Mouse (Mus musculus): ENCODE results near the gene Ndufa5. TPM values are rescaled to one million over a fixed set of nuclear protein-coding genes. Genes with fewer than 3 reads are reported as not detected.

Gene Ndufa5
- polyA plus RNA-seq, 1 experiment from 2014 or later = 300 TPM

GRCm38 (mm10) chr6:24528064-24528243 lies 141 bp upstream of the Ndufa5 start, which contains the start of gene Asb15:
Asb15 (plus strand) TSS chr6:24528144.
- TF ChIP-seq CTCF (IDR thresholded peaks at IDR 0.05; ENCODE audit: low read depth) = no peak
- 46% methylated on average over 2 of the region's 2 CpGs for WGBS
- H3K4me2 ChIP-seq = peak within 1 kb of the TSS; percentile 75
- H3K9ac ChIP-seq = peak within 1 kb of the TSS; percentile 56
- DNase-seq (no peak), ATAC-seq (ENCODE audit: insufficient read depth) (no peak)
- H3K27ac ChIP-seq (ENCODE audit: low read depth) = 0 out of 2 replicates have a peak within 1 kb of the TSS, but pooled peaks have one; percentile 3
- H3K4me1 ChIP-seq (ENCODE audit: insufficient read depth) = peaks cover 5% of the 10 kb centered on the region
- H3K4me3 ChIP-seq (ENCODE audit: low read depth, low read length) = peak within 1 kb of the TSS; percentile 57
- H3K36me3 ChIP-seq (ENCODE audit: insufficient read depth) = peaks cover 9% of the 10 kb centered on the region; the same call in 1 of the 2 replicates
- H3K27me3 ChIP-seq (ENCODE audit: insufficient read depth, low read length) = no peaks in the 10 kb centered on the region
- H3K9me3 ChIP-seq (ENCODE audit: low read depth, low read length) = no peaks in the 10 kb centered on the region

DNA sequence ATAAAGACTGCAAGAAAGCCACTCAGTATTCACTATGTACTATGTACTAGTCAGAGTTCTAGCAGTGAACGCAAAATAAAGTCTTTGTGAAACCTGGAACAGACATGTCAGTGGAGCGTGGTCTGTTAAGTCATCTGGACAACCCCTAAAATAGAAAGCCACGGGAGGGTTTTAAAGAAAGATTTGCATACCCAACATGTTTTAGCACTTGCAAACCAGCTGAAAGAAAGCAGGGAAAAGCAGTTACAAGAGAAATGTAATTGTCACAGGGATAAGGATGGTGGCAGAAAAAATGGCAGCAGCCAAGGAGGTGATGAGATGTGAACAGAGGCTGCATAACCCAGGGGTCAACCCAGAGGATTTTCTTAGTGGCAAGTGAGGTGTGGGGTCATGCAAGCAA lies 2.1 kb downstream of the Ndufa5 start:
- Histone ChIP-seq H3K9ac (no peak overlapping the region), H3K9me3 (ENCODE audit: low read depth, low read length) (no peaks in the 10 kb centered on the region), H3K4me2 (peak overlapping the region; percentile 75; the same call in 1 of the 2 replicates), H3K4me3 (ENCODE audit: low read depth, low read length) (no peak overlapping the region), H3K27ac (ENCODE audit: low read depth) (no peak overlapping the region), H3K4me1 (ENCODE audit: insufficient read depth) (peaks cover 5% of the 10 kb centered on the region), H3K36me3 (ENCODE audit: insufficient read depth) (peaks cover 28% of the 10 kb centered on the region; the same call in 1 of the 2 replicates), H3K27me3 (ENCODE audit: insufficient read depth, low read length) (no peaks in the 10 kb centered on the region)
- ATAC-seq (ENCODE audit: insufficient read depth) (no peak), DNase-seq (no peak)
- TF ChIP-seq CTCF (IDR thresholded peaks at IDR 0.05; ENCODE audit: low read depth) = no peak
- 81% methylated on average over 3 of the region's 3 CpGs for WGBS

DNA sequence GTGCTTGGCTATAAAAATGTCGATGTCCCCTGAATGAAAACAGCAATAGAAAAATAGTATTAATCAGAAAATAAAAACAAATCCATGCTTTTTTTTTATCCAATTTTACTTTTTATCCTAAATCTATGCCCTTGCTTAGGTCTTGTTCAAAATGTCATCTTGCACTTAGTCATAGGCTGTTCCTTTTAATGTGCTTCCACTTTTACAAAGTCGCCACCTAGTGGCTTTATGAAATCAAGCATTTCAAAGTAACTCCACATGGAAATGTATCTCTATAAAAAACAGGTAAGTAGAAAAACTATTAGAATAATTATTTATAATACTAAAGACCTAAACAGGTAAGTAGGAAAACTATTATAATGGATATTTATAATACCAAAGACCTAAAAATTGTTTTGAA lies 11.6 kb downstream of the Ndufa5 start:
- DNase-seq (peak; percentile 79), ATAC-seq (ENCODE audit: insufficient read depth) (peak; percentile 73)
- no peaks in the 10 kb centered on the region for H3K9me3 ChIP-seq (ENCODE audit: low read depth, low read length)
- no peaks in the 10 kb centered on the region for H3K27me3 ChIP-seq (ENCODE audit: insufficient read depth, low read length)
- no peak overlapping the region for H3K27ac ChIP-seq (ENCODE audit: low read depth)
- TF ChIP-seq CTCF (IDR thresholded peaks at IDR 0.05; ENCODE audit: low read depth) = peak; percentile 63
- H3K36me3 ChIP-seq (ENCODE audit: insufficient read depth) = peaks cover 21% of the 10 kb centered on the region
- WGBS = 41% methylated on average over 2 of the region's 2 CpGs
- no peak overlapping the region for H3K4me3 ChIP-seq (ENCODE audit: low read depth, low read length)
- no peak overlapping the region for H3K9ac ChIP-seq
- no peaks in the 10 kb centered on the region for H3K4me1 ChIP-seq (ENCODE audit: insufficient read depth)
- H3K4me2 ChIP-seq = no peak overlapping the region

GRCm38 (mm10) chr6:24514552-24515284 lies 13.1 kb downstream of the Ndufa5 start, which contains the start of gene Iqub:
Iqub (minus strand) TSS chr6:24515067.
- Histone ChIP-seq H3K36me3 (ENCODE audit: insufficient read depth) (peaks cover 11% of the 10 kb centered on the region), H3K4me2 (peak within 1 kb of the TSS; percentile 27), H3K4me3 (ENCODE audit: low read depth, low read length) (no peak within 1 kb of the TSS), H3K9me3 (ENCODE audit: low read depth, low read length) (no peaks in the 10 kb centered on the region), H3K27me3 (ENCODE audit: insufficient read depth, low read length) (no peaks in the 10 kb centered on the region), H3K9ac (no peak within 1 kb of the TSS; the same call in 1 of the 2 replicates), H3K4me1 (ENCODE audit: insufficient read depth) (no peaks in the 10 kb centered on the region), H3K27ac (ENCODE audit: low read depth) (0 out of 2 replicates have a peak within 1 kb of the TSS, but pooled peaks have one; percentile 18)
- 16% methylated on average over 13 of the region's 13 CpGs for WGBS
- no peak for TF ChIP-seq CTCF (IDR thresholded peaks at IDR 0.05; ENCODE audit: low read depth)
- ATAC-seq (ENCODE audit: insufficient read depth) (peak; percentile 88), DNase-seq (peak; percentile 77)

DNA sequence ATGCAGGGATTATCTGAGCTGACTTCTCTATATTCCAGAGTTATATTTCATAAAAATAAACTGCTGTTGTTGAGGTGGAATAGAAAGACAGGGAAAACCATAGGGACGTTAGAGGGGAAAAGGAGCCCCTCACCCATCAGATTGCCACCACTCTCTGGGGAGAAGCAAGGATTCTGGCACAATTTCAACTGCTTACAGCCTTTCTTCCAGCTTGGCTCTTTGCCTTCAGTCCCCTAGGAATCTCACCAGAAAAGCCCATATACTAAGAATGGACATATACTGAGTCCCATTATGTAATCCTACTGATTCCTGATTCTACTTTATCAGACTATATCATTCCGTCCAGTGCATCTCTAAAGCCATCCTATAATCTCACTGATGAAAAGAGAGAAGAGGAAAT lies 23.7 kb downstream of the Ndufa5 start:
- H3K9me3 ChIP-seq (ENCODE audit: low read depth, low read length) = no peaks in the 10 kb centered on the region
- 67% methylated on average over 2 of the region's 2 CpGs for WGBS
- H3K27ac ChIP-seq (ENCODE audit: low read depth) = no peak overlapping the region
- no peaks in the 10 kb centered on the region for H3K4me1 ChIP-seq (ENCODE audit: insufficient read depth)
- no peak for TF ChIP-seq CTCF (IDR thresholded peaks at IDR 0.05; ENCODE audit: low read depth)
- H3K27me3 ChIP-seq (ENCODE audit: insufficient read depth, low read length) = no peaks in the 10 kb centered on the region
- no peak overlapping the region for H3K4me2 ChIP-seq
- no peak overlapping the region for H3K4me3 ChIP-seq (ENCODE audit: low read depth, low read length)
- H3K9ac ChIP-seq = no peak overlapping the region
- H3K36me3 ChIP-seq (ENCODE audit: insufficient read depth) = no peaks in the 10 kb centered on the region
- no peak for ATAC-seq (ENCODE audit: insufficient read depth)
- peak; percentile 51 for DNase-seq

- no peaks in the 10 kb centered on the region for H3K4me1 ChIP-seq (ENCODE audit: insufficient read depth)
- DNase-seq (peak; percentile 70), ATAC-seq (ENCODE audit: insufficient read depth) (no peak)
- H3K27me3 ChIP-seq (ENCODE audit: insufficient read depth, low read length) = no peaks in the 10 kb centered on the region
- H3K4me2 ChIP-seq = no peak overlapping the region
- H3K36me3 ChIP-seq (ENCODE audit: insufficient read depth) = no peaks in the 10 kb centered on the region
- no peaks in the 10 kb centered on the region for H3K9me3 ChIP-seq (ENCODE audit: low read depth, low read length)
- no peak overlapping the region for H3K4me3 ChIP-seq (ENCODE audit: low read depth, low read length)
- H3K27ac ChIP-seq (ENCODE audit: low read depth) = no peak overlapping the region
- H3K9ac ChIP-seq = no peak overlapping the region
- 3% methylated on average over 1 of the region's 1 CpGs for WGBS
- peak; percentile 63 for TF ChIP-seq CTCF (IDR thresholded peaks at IDR 0.05; ENCODE audit: low read depth)
These were observed 37.5 kb downstream of the Ndufa5 start for GRCm38 (mm10) chr6:24490341-24490740.

- 67% methylated on average over 5 of the region's 5 CpGs for WGBS
- TF ChIP-seq CTCF (IDR thresholded peaks at IDR 0.05; ENCODE audit: low read depth) = no peak
- DNase-seq (no peak), ATAC-seq (ENCODE audit: insufficient read depth) (no peak)
- no peak overlapping the region for H3K9ac ChIP-seq
- H3K4me3 ChIP-seq (ENCODE audit: low read depth, low read length) = no peak overlapping the region
- no peaks in the 10 kb centered on the region for H3K4me1 ChIP-seq (ENCODE audit: insufficient read depth)
- no peak overlapping the region for H3K27ac ChIP-seq (ENCODE audit: low read depth)
- no peak overlapping the region for H3K4me2 ChIP-seq
- no peaks in the 10 kb centered on the region for H3K36me3 ChIP-seq (ENCODE audit: insufficient read depth)
- H3K27me3 ChIP-seq (ENCODE audit: insufficient read depth, low read length) = no peaks in the 10 kb centered on the region
- H3K9me3 ChIP-seq (ENCODE audit: low read depth, low read length) = no peaks in the 10 kb centered on the region
These were observed 41.3 kb downstream of the Ndufa5 start for GRCm38 (mm10) chr6:24486530-24486929.
